Mouse (Mus musculus) liver, postnatal 0 days (tissue): ENCODE data around the gene Pde4dip.

ENCODE experiments used
- CTCF ChIP-seq: sonication (generic); IDR thresholded peaks from 2 replicates; pipeline ENCODE4 v1.5.1; 2016; ENCODE audit warnings: antibody characterized with exemption, low read depth
- EP300 ChIP-seq: IDR thresholded peaks from 2 replicates; pipeline ENCODE4 v1.6.1; 2016; ENCODE audit warnings: antibody characterized with exemption, low read depth, mild to moderate bottlenecking

- no peak for TF ChIP-seq CTCF
- TF ChIP-seq EP300: no peak
Observed at GRCm38 (mm10) chr3:97937945-97938266, 49.4 kb upstream of the Pde4dip start.
